Mouse (Mus musculus): ENCODE results near the gene Atf3. TPM values are rescaled to one million over a fixed set of nuclear protein-coding genes. Genes with fewer than 3 reads are reported as not detected.

Gene Atf3
- 0.36 and 0.78 TPM in 2 replicates for polyA plus RNA-seq (2012; ENCODE audit: low replicate concordance)

GRCm38 (mm10) chr1:191217939-191218338 lies at the start of gene Atf3:
Gene Atf3, minus strand, starts transcription at chr1:191218039.

GRCm38 (mm10) chr1:191164717-191165116 lies 53.1 kb downstream of the Atf3 start, which contains the start of gene Fam71a:
Gene Fam71a, minus strand, starts transcription at chr1:191164817.

Other genes starting within 250 kb of the Atf3 start
- gene Vash2, start 238.7 kb downstream of the Atf3 start, polyA plus RNA-seq (2012; ENCODE audit: low replicate concordance) = 0.77 and 1.3 TPM in 2 replicates
- 24.0 and 28.2 TPM in 2 replicates for gene Flvcr1, start 191.9 kb downstream of the Atf3 start, polyA plus RNA-seq (2012; ENCODE audit: low replicate concordance)
- gene Spata45, start 181.4 kb downstream of the Atf3 start, polyA plus RNA-seq (2012; ENCODE audit: low replicate concordance) = not detected in 2 replicates
- gene Tatdn3, start 155.1 kb downstream of the Atf3 start, polyA plus RNA-seq (2012; ENCODE audit: low replicate concordance) = 0.20 and 0.52 TPM in 2 replicates
- gene Nsl1, start 155.0 kb downstream of the Atf3 start, polyA plus RNA-seq (2012; ENCODE audit: low replicate concordance) = 8.4 and 9.4 TPM in 2 replicates
- 5.5 and 11.2 TPM in 2 replicates for gene Batf3, start 120.2 kb downstream of the Atf3 start, polyA plus RNA-seq (2012; ENCODE audit: low replicate concordance)
- not detected in 2 replicates for gene Fam71a, start 53.2 kb downstream of the Atf3 start, polyA plus RNA-seq (2012; ENCODE audit: low replicate concordance)
- 55.9 and 80.9 TPM in 2 replicates for gene Nenf, start 100.2 kb upstream of the Atf3 start, polyA plus RNA-seq (2012; ENCODE audit: low replicate concordance)
- 3.9 and 5.3 TPM in 2 replicates for gene Tmem206, start 107.9 kb upstream of the Atf3 start, polyA plus RNA-seq (2012; ENCODE audit: low replicate concordance)
- gene Ppp2r5a, start 185.2 kb upstream of the Atf3 start, polyA plus RNA-seq (2012; ENCODE audit: low replicate concordance) = 60.4 and 62.3 TPM in 2 replicates